In the genomic region with DNA sequence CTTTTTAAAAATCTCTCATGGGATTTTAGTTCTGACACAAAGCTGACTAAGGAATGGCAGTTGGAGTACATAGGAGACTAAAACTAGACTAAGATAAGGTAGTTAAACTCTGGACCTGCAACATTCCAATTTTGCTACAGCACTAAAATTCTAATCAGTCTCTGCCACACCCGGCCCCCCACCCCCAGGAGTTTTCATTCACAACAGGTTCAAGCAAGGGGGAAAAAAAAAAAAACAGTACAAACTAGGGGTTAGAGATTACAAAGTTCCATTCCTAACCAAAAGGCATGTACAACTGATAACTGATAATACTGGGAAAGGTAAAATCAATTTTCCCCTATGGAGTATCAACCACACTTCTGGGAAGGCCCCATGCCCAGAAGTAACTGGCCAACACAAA, we compare ENCODE assay signal across 8 mouse cellular contexts.
A peak's percentile ranks its signal among the peaks of the same experiment; 100 is the strongest.
DNase-seq lines count a peak whose midpoint lies in the region; ATAC-seq and TF ChIP-seq lines count a peak whose summit lies in the region.

No protein-coding gene starts in this region.

- TF ChIP-seq EP300 in stomach, postnatal 0 days (optimal IDR thresholded peaks at IDR 0.05): no peak

- ATAC-seq in megakaryocyte, adult 5-6 weeks (ENCODE audit: poor library complexity, severe bottlenecking): no peak
- ATAC-seq in forebrain, embryonic 13.5 days: no peak
- no peak for ATAC-seq in liver, embryonic 11.5 days (replicated peaks; ENCODE audit: low FRiP score)
- ATAC-seq in stomach, postnatal 0 days (ENCODE audit: low FRiP score, low TSS enrichment): no peak

- no peak for TF ChIP-seq CTCF in stomach, postnatal 0 days (IDR thresholded peaks at IDR 0.05; ENCODE audit: low read depth)

- 88% methylated on average over 1 of the region's 1 CpGs for WGBS in forebrain, embryonic 13.5 days
- WGBS in liver, embryonic 11.5 days: 54% methylated on average over 1 of the region's 1 CpGs
- 70% methylated on average over 1 of the region's 1 CpGs for WGBS in stomach, postnatal 0 days

- no peaks in the 10 kb centered on the region for H3K36me3 ChIP-seq in megakaryocyte, embryonic 14.5 days (replicated peaks; ENCODE audit: low read length)
- H3K36me3 ChIP-seq in forebrain, embryonic 13.5 days (ENCODE audit: poor library complexity, severe bottlenecking): no peaks in the 10 kb centered on the region
- H3K36me3 ChIP-seq in liver, embryonic 11.5 days (ENCODE audit: control insufficient read depth, insufficient read depth, low read length): no peaks in the 10 kb centered on the region
- H3K36me3 ChIP-seq in stomach, postnatal 0 days (ENCODE audit: control insufficient read depth, insufficient read depth, low read length): no peaks in the 10 kb centered on the region

- no peak overlapping the region for H3K27ac ChIP-seq in forebrain, embryonic 13.5 days
- H3K27ac ChIP-seq in liver, embryonic 11.5 days (ENCODE audit: low read depth, low read length): peak overlapping the region; percentile 99; the same call in 1 of the 2 replicates
- H3K27ac ChIP-seq in stomach, postnatal 0 days (replicated peaks): peak overlapping the region; percentile 98

- H3K9me3 ChIP-seq in megakaryocyte, embryonic 14.5 days: no peaks in the 10 kb centered on the region
- H3K9me3 ChIP-seq in forebrain, embryonic 13.5 days (replicated peaks): no peaks in the 10 kb centered on the region
- no peaks in the 10 kb centered on the region for H3K9me3 ChIP-seq in liver, embryonic 11.5 days (ENCODE audit: control insufficient read depth, low read length)
- no peaks in the 10 kb centered on the region for H3K9me3 ChIP-seq in stomach, postnatal 0 days (ENCODE audit: control insufficient read depth, low read length)

- peak overlapping the region; percentile 59 for H3K4me2 ChIP-seq in forebrain, embryonic 13.5 days
- H3K4me2 ChIP-seq in liver, embryonic 11.5 days: peak overlapping the region; percentile 80
- H3K4me2 ChIP-seq in stomach, postnatal 0 days (replicated peaks; ENCODE audit: low read depth): peak overlapping the region; percentile 75

- H3K9ac ChIP-seq in forebrain, embryonic 13.5 days: peak overlapping the region; percentile 72; the same call in 1 of the 2 replicates
- H3K9ac ChIP-seq in liver, embryonic 11.5 days (ENCODE audit: low read depth, low read length): peak overlapping the region; percentile 76
- peak overlapping the region; percentile 70; the same call in 1 of the 2 replicates for H3K9ac ChIP-seq in stomach, postnatal 0 days (ENCODE audit: low read length)

- H3K4me1 ChIP-seq in megakaryocyte, embryonic 14.5 days: peaks cover 27% of the 10 kb centered on the region
- H3K4me1 ChIP-seq in forebrain, embryonic 13.5 days: peaks cover 14% of the 10 kb centered on the region
- peaks cover 5% of the 10 kb centered on the region for H3K4me1 ChIP-seq in liver, embryonic 11.5 days (replicated peaks; ENCODE audit: control insufficient read depth, insufficient read depth, low read length)
- H3K4me1 ChIP-seq in stomach, postnatal 0 days (replicated peaks; ENCODE audit: control insufficient read depth, insufficient read depth): no peaks in the 10 kb centered on the region

- H3K4me3 ChIP-seq in megakaryocyte, embryonic 14.5 days (replicated peaks): peak overlapping the region; percentile 96
- peak overlapping the region; percentile 51 for H3K4me3 ChIP-seq in forebrain, embryonic 13.5 days
- H3K4me3 ChIP-seq in liver, embryonic 11.5 days (ENCODE audit: low read depth, low read length): peak overlapping the region; percentile 60
- H3K4me3 ChIP-seq in stomach, postnatal 0 days (ENCODE audit: low read depth, low read length): peak overlapping the region; percentile 45

- DNase-seq in liver, embryonic 11.5 days (ENCODE audit: low spot score): no peak
- no peak for DNase-seq in stomach, postnatal 0 days (ENCODE audit: low spot score)
- no peak for DNase-seq in cerebellum, adult 9-11 months
- no peak for DNase-seq in thymus, postnatal 4 days
- DNase-seq in natural killer cell, adult 2 months (ENCODE audit: low spot score in 2 of 2): no peak

- H3K27me3 ChIP-seq in megakaryocyte, embryonic 14.5 days (replicated peaks): no peaks in the 10 kb centered on the region
- no peaks in the 10 kb centered on the region for H3K27me3 ChIP-seq in forebrain, embryonic 13.5 days
- H3K27me3 ChIP-seq in liver, embryonic 11.5 days (replicated peaks; ENCODE audit: control insufficient read depth, insufficient read depth, low read length): no peaks in the 10 kb centered on the region
- H3K27me3 ChIP-seq in stomach, postnatal 0 days (ENCODE audit: control insufficient read depth, insufficient read depth, low read length): no peaks in the 10 kb centered on the region

Comparison
In these comparisons a context has a peak if more than half of its experiments do, and no peak if none do; other contexts are left out.
1. H3K4me3 ChIP-seq: peak in every context shown above with its lines; median percentile 96 in megakaryocyte, embryonic 14.5 days; 60 in liver, embryonic 11.5 days; 51 in forebrain, embryonic 13.5 days; 45 in stomach, postnatal 0 days.